Mouse (Mus musculus) heart, adult 18-20 months (tissue): ENCODE measurements around the gene Olfr223. TPM values are rescaled to one million over a fixed set of nuclear protein-coding genes. Genes with fewer than 3 reads are reported as not detected.
"Not testable (repeated sequence)": the region's sequence is repeated elsewhere in the genome, so short reads cannot be mapped to it uniquely, and the experiment has no call there.

ENCODE experiments used
- DNase-seq, 2 experiments: peaks; one replicate each; pipeline ENCODE4 v3.0.0; 2021 to 2022; ENCODE audit warnings: mixed read lengths in 1 of 2
- long read RNA-seq, 2 experiments: library from polyadenylated mRNA; stranded (forward); transcript quantifications; one replicate each; pipeline ENCODE4 v2.0.0; 2021
- total RNA-seq, 2 experiments: library from RNA; stranded (reverse); gene quantifications; 2 replicates each; pipeline ENCODE4 v1.2.3; 2021

Gene Olfr223
- not detected for total RNA-seq
- long read RNA-seq, experiment 1 = 0 reads
- long read RNA-seq, experiment 2 = 0 reads

- no peak for DNase-seq
Observed at GRCm38 (mm10) chr11:59593189-59593588, at the start of gene Olfr223. Gene Olfr223, minus strand, starts transcription at chr11:59593289.

- DNase-seq = no peak
Observed at GRCm38 (mm10) chr11:59642420-59642819, 49.3 kb upstream of the Olfr223 start.

GRCm38 (mm10) chr11:59641227-59641626 is 48.1 kb upstream of the Olfr223 start:
- DNase-seq = peak; percentile 36 to 42

- DNase-seq = no peak
Observed at GRCm38 (mm10) chr11:59639957-59640643, 47.0 kb upstream of the Olfr223 start.

- DNase-seq = peak in 1 of 2 experiments; percentile 37
Observed at GRCm38 (mm10) chr11:59636695-59637414, 43.8 kb upstream of the Olfr223 start.

GRCm38 (mm10) chr11:59635821-59636694 is 43.0 kb upstream of the Olfr223 start:
- peak; percentile 54 to 58 for DNase-seq

- DNase-seq = peak in 1 of 2 experiments; percentile 20
Observed at GRCm38 (mm10) chr11:59635251-59635795, 42.2 kb upstream of the Olfr223 start.

- no peak for DNase-seq
Observed at GRCm38 (mm10) chr11:59634001-59634660, 41.0 kb upstream of the Olfr223 start.

GRCm38 (mm10) chr11:59633037-59633436 is 39.9 kb upstream of the Olfr223 start:
- peak; percentile 45 to 75 for DNase-seq

GRCm38 (mm10) chr11:59631980-59632379 is 38.9 kb upstream of the Olfr223 start:
- DNase-seq = no peak

- DNase-seq = no peak
Observed at GRCm38 (mm10) chr11:59629871-59630270, 36.8 kb upstream of the Olfr223 start.

- DNase-seq = no peak
Observed at GRCm38 (mm10) chr11:59628177-59628576, 35.1 kb upstream of the Olfr223 start.

GRCm38 (mm10) chr11:59626192-59626591 is 33.1 kb upstream of the Olfr223 start:
- no peak for DNase-seq

GRCm38 (mm10) chr11:59624017-59624630 is 31.0 kb upstream of the Olfr223 start:
- peak; percentile 64 to 73 for DNase-seq

- DNase-seq = no peak
Observed at GRCm38 (mm10) chr11:59622214-59622613, 29.1 kb upstream of the Olfr223 start.

- DNase-seq = not testable (repeated sequence)
Observed at GRCm38 (mm10) chr11:59616986-59617385, 23.9 kb upstream of the Olfr223 start.

GRCm38 (mm10) chr11:59614120-59614519 is 21.0 kb upstream of the Olfr223 start:
- DNase-seq = peak; percentile 28 to 40

- DNase-seq = no peak
Observed at GRCm38 (mm10) chr11:59611646-59612045, 18.6 kb upstream of the Olfr223 start.

GRCm38 (mm10) chr11:59602287-59602686 is 9.2 kb upstream of the Olfr223 start:
- DNase-seq = no peak

GRCm38 (mm10) chr11:59600872-59601271 is 7.8 kb upstream of the Olfr223 start:
- peak in 1 of 2 experiments; percentile 10 for DNase-seq

GRCm38 (mm10) chr11:59599211-59599610 is 6.1 kb upstream of the Olfr223 start:
- DNase-seq = peak; percentile 2 to 15
